Mouse (Mus musculus) kidney, embryonic 15.5 days (tissue): Measurements from ENCODE around the gene D17H6S53E. TPM values are rescaled to one million over a fixed set of nuclear protein-coding genes. Genes with fewer than 3 reads are reported as not detected.

Experiments
- ATAC-seq: fragments of 200-750 bp; cut with Nextera tagmentation; replicated peaks from 2 replicates; pipeline ENCODE4 v1.8.0; 2017; ENCODE audit warnings: moderate TSS enrichment; ENCODE audit not compliant: low FRiP score
- H3K27ac ChIP-seq: fragments of 300-500 bp; sonication (generic); 2 replicates; pipeline ENCODE4 v1.5.1; 2015; ENCODE audit warnings: mild to moderate bottlenecking, inconsistent platforms
- H3K27me3 ChIP-seq: fragments of 300-500 bp; sonication (generic); 2 replicates; pipeline ENCODE4 v1.6.1; 2015; ENCODE audit warnings: inconsistent platforms
- H3K36me3 ChIP-seq: fragments of 300-500 bp; sonication (generic); 2 replicates; pipeline ENCODE4 v1.6.1; 2015; ENCODE audit warnings: inconsistent platforms
- H3K4me1 ChIP-seq: fragments of 300-500 bp; sonication (generic); 2 replicates; pipeline ENCODE4 v1.6.1; 2015; ENCODE audit warnings: inconsistent platforms
- H3K4me2 ChIP-seq: fragments of 300-500 bp; sonication (generic); 2 replicates; pipeline ENCODE4 v1.6.1; 2015; ENCODE audit warnings: moderate library complexity, mild to moderate bottlenecking, inconsistent platforms
- H3K4me3 ChIP-seq: fragments of 300-500 bp; sonication (generic); replicated peaks from 2 replicates; pipeline ENCODE4 v1.5.1; 2015; ENCODE audit warnings: mild to moderate bottlenecking, inconsistent platforms
- H3K9ac ChIP-seq: fragments of 300-500 bp; sonication (generic); 2 replicates; pipeline ENCODE4 v1.6.1; 2015; ENCODE audit warnings: mild to moderate bottlenecking, inconsistent platforms
- H3K9me3 ChIP-seq: fragments of 300-500 bp; sonication (generic); replicated peaks from 2 replicates; pipeline ENCODE4 v1.6.1; 2016; ENCODE audit warnings: inconsistent platforms
- WGBS: fragments of 180-500 bp; shearing (Covaris S2); methylation state at CpG from one replicate; pipeline ENCODE4 v1.1.7; 2015; ENCODE audit warnings: mixed read lengths; 5-methylcytosine and 5-hydroxymethylcytosine counted together
- polyA plus RNA-seq: library from polyadenylated mRNA; unstranded; fragments of >200 nt; fragmentation: Nextera tagmentation; extraction: Ambion mirVana; gene quantifications from 2 replicates; pipeline ENCODE4 v1.2.1, GENCODE M21; 2015

Gene D17H6S53E
- polyA plus RNA-seq, 1 experiment from 2014 or later, result 12.2 TPM

- ATAC-seq, result peak; percentile 97
- WGBS, result 3% methylated on average over 67 of the region's 67 CpGs
Observed at GRCm38 (mm10) chr17:35088825-35089644, 37.1 kb upstream of the D17H6S53E start, which contains the start of gene Abhd16a. Gene Abhd16a (plus strand): TSS chr17:35089263.

GRCm38 (mm10) chr17:35090166-35090932 is 35.8 kb upstream of the D17H6S53E start:
- Histone ChIP-seq H3K36me3 (peaks cover 38% of the 10 kb centered on the region), H3K4me2 (peak overlapping the region; percentile 73), H3K27me3 (no peaks in the 10 kb centered on the region), H3K9me3 (no peaks in the 10 kb centered on the region), H3K4me3 (peak overlapping the region; percentile 76), H3K4me1 (peaks cover 22% of the 10 kb centered on the region), H3K27ac (peak overlapping the region; percentile 98; the same call in 1 of the 2 replicates), H3K9ac (peak overlapping the region; percentile 81)
- 66% methylated on average over 8 of the region's 8 CpGs for WGBS
- no peak for ATAC-seq

More at GRCm38 (mm10) chr17:35088825-35089644, 37.1 kb upstream of the D17H6S53E start, which contains the start of gene Abhd16a:
- Histone ChIP-seq H3K27ac (peak within 1 kb of the TSS; percentile 98), H3K27me3 (no peaks in the 10 kb centered on the region), H3K4me1 (peaks cover 22% of the 10 kb centered on the region), H3K9ac (peak within 1 kb of the TSS; percentile 81), H3K9me3 (no peaks in the 10 kb centered on the region), H3K4me3 (peak within 1 kb of the TSS; percentile 76), H3K4me2 (peak within 1 kb of the TSS; percentile 73), H3K36me3 (peaks cover 26% of the 10 kb centered on the region)

DNA sequence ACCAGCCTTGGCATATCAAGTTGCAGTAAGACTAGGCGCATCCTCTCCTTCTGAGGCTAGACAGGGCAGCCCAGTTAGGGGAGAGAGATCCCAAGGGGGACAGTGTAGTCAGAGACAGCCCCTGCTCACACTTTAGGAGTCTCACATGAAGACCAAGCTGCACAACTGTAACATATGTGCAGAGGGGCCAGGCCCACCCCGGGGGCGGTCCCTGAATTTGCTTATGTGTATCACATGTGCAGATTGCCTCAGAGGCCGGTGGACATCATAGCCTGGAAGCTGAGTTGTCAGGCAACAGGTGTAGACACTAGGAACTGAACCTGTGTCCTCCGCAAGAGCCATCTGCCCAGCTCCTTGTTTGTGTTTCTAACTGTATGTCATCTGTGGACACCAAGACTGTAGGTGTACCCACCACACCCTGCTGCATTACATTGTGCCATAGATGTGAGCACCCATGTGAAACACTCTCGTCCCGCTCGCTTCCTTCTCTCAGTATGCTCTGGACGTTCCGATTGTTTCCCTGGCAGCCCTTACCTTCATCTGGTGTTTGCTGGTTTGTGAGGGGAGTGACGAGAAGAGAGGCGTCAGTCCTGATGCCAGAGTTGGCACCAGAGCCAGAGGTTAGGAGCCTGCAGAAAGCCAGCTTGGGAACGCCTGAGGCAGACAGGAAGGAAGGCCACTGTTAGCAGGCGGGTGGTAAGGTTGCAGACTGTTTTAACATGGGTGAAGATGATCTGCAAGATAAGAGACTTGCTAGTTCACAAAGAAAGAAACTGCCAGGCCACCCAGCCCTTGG is 33.6 kb upstream of the D17H6S53E start:
- Histone ChIP-seq H3K4me1 (peaks cover 27% of the 10 kb centered on the region), H3K9me3 (no peaks in the 10 kb centered on the region), H3K36me3 (peaks cover 58% of the 10 kb centered on the region), H3K4me2 (no peak overlapping the region), H3K27me3 (no peaks in the 10 kb centered on the region), H3K4me3 (no peak overlapping the region), H3K27ac (0 out of 2 replicates have a peak overlapping the region, but pooled peaks have one; percentile 13), H3K9ac (no peak overlapping the region)
- WGBS, result 80% methylated on average over 14 of the region's 14 CpGs
- ATAC-seq, result no peak

- Histone ChIP-seq H3K27me3 (no peaks in the 10 kb centered on the region), H3K4me2 (no peak overlapping the region), H3K9me3 (no peaks in the 10 kb centered on the region), H3K36me3 (peaks cover 78% of the 10 kb centered on the region), H3K27ac (no peak overlapping the region), H3K9ac (no peak overlapping the region), H3K4me1 (peaks cover 30% of the 10 kb centered on the region), H3K4me3 (no peak overlapping the region)
- ATAC-seq, result no peak
- 88% methylated on average over 15 of the region's 15 CpGs for WGBS
Observed at GRCm38 (mm10) chr17:35094475-35095365, 31.5 kb upstream of the D17H6S53E start.

GRCm38 (mm10) chr17:35096597-35096996 is 29.6 kb upstream of the D17H6S53E start:
- no peak for ATAC-seq
- Histone ChIP-seq H3K4me3 (no peak overlapping the region), H3K36me3 (peaks cover 92% of the 10 kb centered on the region), H3K4me1 (peaks cover 31% of the 10 kb centered on the region), H3K4me2 (no peak overlapping the region), H3K9ac (no peak overlapping the region), H3K27me3 (no peaks in the 10 kb centered on the region), H3K9me3 (no peaks in the 10 kb centered on the region), H3K27ac (no peak overlapping the region)
- WGBS, result 88% methylated on average over 12 of the region's 12 CpGs

DNA sequence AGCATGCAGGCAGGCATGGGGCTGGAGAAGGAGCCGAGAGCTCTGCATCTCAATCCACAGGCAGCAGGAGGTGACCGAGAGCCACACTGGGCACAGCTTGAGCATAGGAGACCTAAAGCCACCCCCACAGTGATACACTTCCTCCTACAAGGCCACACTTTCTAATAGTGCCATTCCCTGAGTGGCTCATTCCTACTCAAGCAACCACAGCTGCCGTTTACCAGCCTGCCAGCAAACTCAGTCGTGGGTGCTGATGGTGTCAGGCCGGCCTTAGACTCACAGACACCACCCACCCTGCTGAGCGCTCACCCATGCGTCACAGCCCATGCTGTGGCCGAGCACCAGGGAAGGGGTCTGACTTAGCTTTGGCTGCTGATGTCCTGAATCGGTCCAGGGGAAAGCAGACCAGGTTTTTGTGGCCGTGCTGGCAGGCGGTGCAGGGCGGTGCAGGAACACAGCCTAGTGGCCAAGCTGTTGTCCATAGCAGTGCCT is 29.0 kb upstream of the D17H6S53E start:
- H3K9me3 ChIP-seq, result no peaks in the 10 kb centered on the region
- H3K4me1 ChIP-seq, result peaks cover 37% of the 10 kb centered on the region
- no peaks in the 10 kb centered on the region for H3K27me3 ChIP-seq
- H3K9ac ChIP-seq, result no peak overlapping the region
- no peak overlapping the region for H3K4me3 ChIP-seq
- no peak overlapping the region for H3K4me2 ChIP-seq
- peaks cover 94% of the 10 kb centered on the region for H3K36me3 ChIP-seq
- no peak overlapping the region for H3K27ac ChIP-seq
- no peak for ATAC-seq
- 76% methylated on average over 12 of the region's 12 CpGs for WGBS

GRCm38 (mm10) chr17:35100196-35100765 is 25.9 kb upstream of the D17H6S53E start:
- Histone ChIP-seq H3K27me3 (no peaks in the 10 kb centered on the region), H3K36me3 (peaks cover 80% of the 10 kb centered on the region), H3K4me1 (peaks cover 49% of the 10 kb centered on the region), H3K9me3 (no peaks in the 10 kb centered on the region), H3K27ac (peak overlapping the region; percentile 59), H3K4me3 (no peak overlapping the region), H3K9ac (0 out of 2 replicates have a peak overlapping the region, but pooled peaks have one; percentile 12), H3K4me2 (no peak overlapping the region)
- peak; percentile 33 for ATAC-seq
- WGBS, result 55% methylated on average over 10 of the region's 10 CpGs

GRCm38 (mm10) chr17:35101161-35101560 is 25.0 kb upstream of the D17H6S53E start:
- Histone ChIP-seq H3K27me3 (no peaks in the 10 kb centered on the region), H3K27ac (peak overlapping the region; percentile 63), H3K9me3 (no peaks in the 10 kb centered on the region), H3K4me1 (peaks cover 54% of the 10 kb centered on the region), H3K4me3 (no peak overlapping the region), H3K4me2 (no peak overlapping the region), H3K36me3 (peaks cover 74% of the 10 kb centered on the region), H3K9ac (no peak overlapping the region)
- WGBS, result 74% methylated on average over 11 of the region's 11 CpGs
- no peak for ATAC-seq

GRCm38 (mm10) chr17:35102299-35102698 is 23.9 kb upstream of the D17H6S53E start:
- H3K4me1 ChIP-seq, result peaks cover 54% of the 10 kb centered on the region
- peaks cover 63% of the 10 kb centered on the region for H3K36me3 ChIP-seq
- peak overlapping the region; percentile 78 for H3K27ac ChIP-seq
- 59% methylated on average over 8 of the region's 8 CpGs for WGBS
- ATAC-seq, result peak; percentile 7; the same call in 1 of the 2 replicates
- no peaks in the 10 kb centered on the region for H3K9me3 ChIP-seq
- no peak overlapping the region for H3K4me3 ChIP-seq
- H3K4me2 ChIP-seq, result no peak overlapping the region
- H3K27me3 ChIP-seq, result no peaks in the 10 kb centered on the region
- H3K9ac ChIP-seq, result peak overlapping the region; percentile 12; the same call in 1 of the 2 replicates

DNA sequence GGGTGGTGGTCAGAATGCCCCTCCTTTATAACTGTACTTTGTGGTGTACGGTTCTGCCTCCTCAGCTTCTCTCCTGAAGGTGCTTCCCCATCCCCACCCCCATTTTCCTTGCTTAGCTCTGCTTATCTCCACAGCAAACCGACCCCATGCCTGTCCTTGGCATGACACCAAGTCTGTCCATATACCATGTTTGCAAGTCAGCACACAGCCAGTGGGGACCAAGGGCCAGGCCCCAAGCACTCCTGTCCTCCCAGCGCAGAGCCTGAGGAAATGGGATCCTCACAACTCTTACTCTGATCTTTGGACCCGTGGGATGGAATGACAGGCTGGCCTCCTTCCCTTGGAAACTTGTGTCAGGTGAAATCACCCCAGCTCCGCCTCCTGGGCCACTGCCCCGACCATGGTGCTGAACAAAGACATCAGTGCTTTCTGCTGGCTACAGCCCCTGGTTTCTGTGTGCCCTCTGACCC is 22.9 kb upstream of the D17H6S53E start:
- peak overlapping the region; percentile 78 for H3K27ac ChIP-seq
- H3K36me3 ChIP-seq, result peaks cover 54% of the 10 kb centered on the region
- WGBS, result 57% methylated on average over 6 of the region's 6 CpGs
- H3K4me1 ChIP-seq, result peaks cover 54% of the 10 kb centered on the region
- H3K27me3 ChIP-seq, result no peaks in the 10 kb centered on the region
- no peaks in the 10 kb centered on the region for H3K9me3 ChIP-seq
- no peak overlapping the region for H3K9ac ChIP-seq
- no peak overlapping the region for H3K4me3 ChIP-seq
- no peak overlapping the region for H3K4me2 ChIP-seq
- no peak for ATAC-seq
